Mouse (Mus musculus): ENCODE measurements at regions not wholly inside any gene's neighbourhood (a gene's known extent, or its start where the extent isn't known, plus 50 kb on each side); places are given as distances from the start of the nearest gene placed in this dataset.

GRCm38 (mm10) chr13:78602211-78602860, 402.8 kb upstream of the Nr2f1 start:
- no peak for TF ChIP-seq POLR2A (IDR thresholded peaks at IDR 0.05; ENCODE audit: low read depth, low read length)
- TF ChIP-seq CTCF (IDR thresholded peaks at IDR 0.05; ENCODE audit: borderline replicate concordance, insufficient read depth, low read length): no peak

Data from embryonic fibroblast, embryonic 13.5 days (primary cell).